Mouse (Mus musculus) bone marrow macrophage, adult 2 months (primary cell): ENCODE results near the gene Hmgcr.

Source experiments
- CTCF ChIP-seq: IDR thresholded peaks from 2 replicates; pipeline ENCODE4 v1.5.1; 2012; ENCODE audit warnings: low read depth, mild to moderate bottlenecking, low read length, moderate library complexity
- POLR2A ChIP-seq: IDR thresholded peaks from 2 replicates; pipeline ENCODE4 v1.6.1; 2012; ENCODE audit warnings: mild to moderate bottlenecking, low read depth, low read length, borderline replicate concordance

- TF ChIP-seq POLR2A = no peak
- TF ChIP-seq CTCF = no peak
These were observed 3.1 kb upstream of the Hmgcr start for GRCm38 (mm10) chr13:96673817-96674216.
